Mouse (Mus musculus): Measurements from ENCODE around the gene Pih1d1. TPM values are rescaled to one million over a fixed set of nuclear protein-coding genes. Genes with fewer than 3 reads are reported as not detected.

Gene Pih1d1
- polyA plus RNA-seq, 1 experiment, result 48.7 TPM

DNA sequence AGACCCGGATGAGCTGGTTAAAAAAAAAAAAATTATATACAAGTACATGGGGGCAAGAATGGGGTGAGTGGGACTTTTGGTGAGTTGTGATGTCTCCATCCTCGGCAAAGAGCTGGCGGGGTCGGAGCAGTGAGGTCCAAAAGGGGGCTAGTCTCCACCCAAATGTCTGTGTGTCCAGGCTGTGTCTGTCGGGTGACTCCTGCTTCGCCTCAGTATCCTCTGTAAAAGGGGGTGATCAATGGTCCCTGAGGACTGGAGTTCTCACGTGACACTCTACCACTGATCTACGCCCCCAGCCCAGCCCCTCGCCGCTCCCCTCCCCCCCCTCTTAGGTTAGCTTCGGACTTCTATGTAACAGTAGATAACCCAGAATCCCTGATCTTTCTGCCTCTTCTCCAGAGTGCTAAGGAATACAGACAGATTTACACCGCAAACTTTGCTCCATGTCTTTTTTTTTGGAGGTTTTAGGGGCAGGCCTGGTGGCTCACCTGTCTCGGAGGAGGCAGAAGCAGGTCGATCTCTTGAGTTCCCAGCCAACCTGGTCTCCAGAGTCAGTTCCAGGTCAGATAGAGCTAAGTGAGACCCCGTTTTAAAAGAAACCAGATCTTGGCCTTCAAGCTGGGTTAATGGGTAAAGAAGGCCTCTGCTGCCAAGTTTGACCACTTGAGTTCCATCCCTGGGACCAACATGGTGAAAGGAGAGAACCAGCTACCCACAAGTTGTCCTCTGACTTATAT lies 24.2 kb upstream of the Pih1d1 start:
- Histone ChIP-seq H3K27me3 (ENCODE audit: control insufficient read depth, insufficient read depth, low read length) (no peaks in the 10 kb centered on the region), H3K4me1 (ENCODE audit: control insufficient read depth, insufficient read depth, insufficient read length) (peaks cover 3% of the 10 kb centered on the region; the same call in 1 of the 2 replicates), H3K4me3 (ENCODE audit: extremely low read depth, insufficient read depth, insufficient read length) (no peak overlapping the region), H3K27ac (ENCODE audit: insufficient read depth, low read length) (no peak overlapping the region), H3K36me3 (ENCODE audit: control insufficient read depth, insufficient read depth, low read length) (peaks cover 29% of the 10 kb centered on the region)
- 75% methylated on average over 15 of the region's 15 CpGs for WGBS
- no peak for DNase-seq (ENCODE audit: low read depth in 1 of 2, low spot score in 2 of 2)
- TF ChIP-seq CTCF (IDR thresholded peaks at IDR 0.05; ENCODE audit: extremely low read depth, insufficient read depth, insufficient read length, insufficient replicate concordance) (no peak), POLR2A (IDR thresholded peaks at IDR 0.05; ENCODE audit: low read depth, low read length) (no peak)

DNA sequence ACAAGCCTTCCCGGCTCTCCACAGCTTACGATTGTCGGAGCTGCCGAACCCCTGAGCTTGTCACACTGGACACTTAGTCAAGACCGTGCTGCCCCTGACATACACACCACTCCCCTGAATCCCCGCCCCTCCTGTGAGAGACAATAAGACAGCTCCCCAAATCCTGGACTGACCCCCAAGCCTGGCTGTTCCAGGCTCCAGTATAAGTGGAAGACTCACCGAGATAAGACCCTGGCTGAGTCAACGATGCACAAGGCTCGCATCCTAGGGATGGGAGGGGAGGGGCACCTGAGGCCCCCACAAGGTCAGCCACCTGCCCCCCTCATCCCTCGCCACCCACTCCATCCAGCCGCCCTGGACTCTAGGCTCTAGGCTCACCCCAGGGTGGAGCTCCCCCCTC lies 22.3 kb upstream of the Pih1d1 start:
- Histone ChIP-seq H3K4me1 (ENCODE audit: control insufficient read depth, insufficient read depth, insufficient read length) (peaks cover 5% of the 10 kb centered on the region; the same call in 1 of the 2 replicates), H3K36me3 (ENCODE audit: control insufficient read depth, insufficient read depth, low read length) (peaks cover 12% of the 10 kb centered on the region), H3K4me3 (ENCODE audit: extremely low read depth, insufficient read depth, insufficient read length) (no peak overlapping the region), H3K27ac (ENCODE audit: insufficient read depth, low read length) (no peak overlapping the region), H3K27me3 (ENCODE audit: control insufficient read depth, insufficient read depth, low read length) (no peaks in the 10 kb centered on the region)
- 98% methylated on average over 11 of the region's 11 CpGs for WGBS
- DNase-seq (ENCODE audit: low read depth in 1 of 2, low spot score in 2 of 2), result no peak
- TF ChIP-seq POLR2A (IDR thresholded peaks at IDR 0.05; ENCODE audit: low read depth, low read length) (no peak), CTCF (IDR thresholded peaks at IDR 0.05; ENCODE audit: extremely low read depth, insufficient read depth, insufficient read length, insufficient replicate concordance) (no peak)

DNA sequence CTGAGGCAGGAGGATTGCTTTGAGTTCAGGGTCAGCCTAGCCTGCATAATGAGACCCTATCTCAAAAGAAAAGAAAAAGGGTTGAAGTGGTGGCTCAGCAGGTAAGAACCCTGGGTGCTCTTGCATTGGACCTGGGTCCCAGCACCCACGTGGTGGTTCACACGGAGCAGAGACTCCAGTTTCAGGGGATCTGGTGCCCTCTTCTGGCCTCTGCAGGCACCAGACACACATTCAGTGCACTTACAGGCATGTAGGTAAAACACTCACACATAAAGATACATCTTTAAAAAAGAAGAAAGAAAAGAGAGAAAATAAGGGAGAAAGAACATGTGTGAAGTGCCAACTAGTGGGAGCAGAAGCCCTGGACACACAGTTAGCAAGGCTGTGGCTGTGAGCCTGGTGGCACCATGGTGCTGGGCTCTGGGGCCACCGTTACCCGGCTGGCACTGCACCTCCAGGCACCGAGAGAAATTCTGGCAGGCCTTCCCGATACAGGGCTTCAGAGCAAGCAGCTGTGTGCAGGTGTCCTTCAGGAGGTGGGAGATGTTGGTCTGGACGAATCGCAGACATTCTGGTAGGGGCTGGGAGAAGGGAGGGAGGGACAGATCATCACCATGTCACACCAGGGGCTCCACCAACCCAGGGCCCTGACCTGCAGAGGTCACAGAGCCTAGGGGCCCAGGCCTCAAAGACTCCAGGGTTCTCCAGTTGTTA lies 20.5 kb upstream of the Pih1d1 start:
- Histone ChIP-seq H3K27ac (ENCODE audit: insufficient read depth, low read length) (no peak overlapping the region), H3K36me3 (ENCODE audit: control insufficient read depth, insufficient read depth, low read length) (peaks cover 8% of the 10 kb centered on the region), H3K4me1 (ENCODE audit: control insufficient read depth, insufficient read depth, insufficient read length) (peaks cover 5% of the 10 kb centered on the region; the same call in 1 of the 2 replicates), H3K27me3 (ENCODE audit: control insufficient read depth, insufficient read depth, low read length) (no peaks in the 10 kb centered on the region), H3K4me3 (ENCODE audit: extremely low read depth, insufficient read depth, insufficient read length) (no peak overlapping the region)
- DNase-seq (ENCODE audit: low read depth in 1 of 2, low spot score in 2 of 2), result no peak
- 91% methylated on average over 8 of the region's 8 CpGs for WGBS
- TF ChIP-seq CTCF (IDR thresholded peaks at IDR 0.05; ENCODE audit: extremely low read depth, insufficient read depth, insufficient read length, insufficient replicate concordance) (peak; percentile 7; the same call in 1 of the 2 replicates), POLR2A (IDR thresholded peaks at IDR 0.05; ENCODE audit: low read depth, low read length) (no peak)

DNA sequence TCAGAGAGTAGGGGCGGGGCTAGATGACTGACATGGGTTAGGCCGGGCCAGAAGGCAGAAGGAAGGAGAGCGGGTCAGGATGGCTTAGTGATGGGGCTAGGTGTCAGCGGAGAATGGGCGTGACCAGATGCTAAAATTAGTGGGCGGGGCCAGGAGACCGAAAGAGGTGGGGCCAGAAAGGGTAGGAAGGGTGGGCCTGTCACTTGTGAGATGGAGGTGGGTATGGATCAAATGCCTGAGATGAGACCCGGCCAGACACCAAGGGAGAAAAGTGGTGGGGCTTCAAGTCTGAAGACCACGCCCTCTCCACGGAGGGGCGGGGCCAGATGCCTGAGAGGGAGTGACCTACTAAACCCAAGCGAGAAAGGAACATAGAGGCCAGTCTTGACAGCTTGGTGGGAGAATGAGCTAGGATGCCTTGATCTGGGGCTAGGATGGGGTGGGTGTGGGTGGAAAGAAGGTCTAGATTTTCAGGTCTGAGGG lies 19.5 kb upstream of the Pih1d1 start:
- WGBS, result 25% methylated on average over 12 of the region's 12 CpGs
- 0 out of 2 replicates have a peak overlapping the region, but pooled peaks have one; percentile 68 for H3K27ac ChIP-seq (ENCODE audit: insufficient read depth, low read length)

DNA sequence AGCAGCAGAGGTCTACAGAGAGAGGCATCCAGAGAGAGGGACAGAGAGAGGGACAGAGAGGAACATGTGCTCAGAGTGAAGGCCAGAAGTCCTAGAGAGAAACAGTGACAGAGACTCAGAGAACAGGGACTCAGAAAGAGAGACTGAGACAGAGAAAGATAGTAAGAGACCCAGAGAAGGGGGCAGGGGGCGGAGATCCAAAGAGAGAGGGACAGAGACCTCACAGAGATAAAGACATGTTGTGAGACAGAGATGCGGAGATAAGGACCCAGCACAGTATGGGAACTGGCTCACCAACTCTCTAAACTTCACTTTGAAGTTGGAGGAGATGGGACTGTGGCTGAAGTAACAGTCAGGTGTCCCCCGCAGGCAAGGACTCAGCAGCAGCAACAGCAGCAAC lies 18.7 kb upstream of the Pih1d1 start:
- 62% methylated on average over 3 of the region's 3 CpGs for WGBS
- Histone ChIP-seq H3K4me1 (ENCODE audit: control insufficient read depth, insufficient read depth, insufficient read length) (peaks cover 5% of the 10 kb centered on the region; the same call in 1 of the 2 replicates), H3K27me3 (ENCODE audit: control insufficient read depth, insufficient read depth, low read length) (no peaks in the 10 kb centered on the region)

More for the DNA sequence above, 19.5 kb upstream of the Pih1d1 start:
- H3K4me3 ChIP-seq (ENCODE audit: extremely low read depth, insufficient read depth, insufficient read length), result no peak overlapping the region; the same call in 1 of the 2 replicates
- no peaks in the 10 kb centered on the region for H3K27me3 ChIP-seq (ENCODE audit: control insufficient read depth, insufficient read depth, low read length)
- no peak for TF ChIP-seq POLR2A (IDR thresholded peaks at IDR 0.05; ENCODE audit: low read depth, low read length)
- no peak for TF ChIP-seq CTCF (IDR thresholded peaks at IDR 0.05; ENCODE audit: extremely low read depth, insufficient read depth, insufficient read length, insufficient replicate concordance)
- DNase-seq (ENCODE audit: low read depth in 1 of 2, low spot score in 2 of 2), result no peak
- peaks cover 8% of the 10 kb centered on the region for H3K36me3 ChIP-seq (ENCODE audit: control insufficient read depth, insufficient read depth, low read length)
- H3K4me1 ChIP-seq (ENCODE audit: control insufficient read depth, insufficient read depth, insufficient read length), result peaks cover 5% of the 10 kb centered on the region; the same call in 1 of the 2 replicates

DNA sequence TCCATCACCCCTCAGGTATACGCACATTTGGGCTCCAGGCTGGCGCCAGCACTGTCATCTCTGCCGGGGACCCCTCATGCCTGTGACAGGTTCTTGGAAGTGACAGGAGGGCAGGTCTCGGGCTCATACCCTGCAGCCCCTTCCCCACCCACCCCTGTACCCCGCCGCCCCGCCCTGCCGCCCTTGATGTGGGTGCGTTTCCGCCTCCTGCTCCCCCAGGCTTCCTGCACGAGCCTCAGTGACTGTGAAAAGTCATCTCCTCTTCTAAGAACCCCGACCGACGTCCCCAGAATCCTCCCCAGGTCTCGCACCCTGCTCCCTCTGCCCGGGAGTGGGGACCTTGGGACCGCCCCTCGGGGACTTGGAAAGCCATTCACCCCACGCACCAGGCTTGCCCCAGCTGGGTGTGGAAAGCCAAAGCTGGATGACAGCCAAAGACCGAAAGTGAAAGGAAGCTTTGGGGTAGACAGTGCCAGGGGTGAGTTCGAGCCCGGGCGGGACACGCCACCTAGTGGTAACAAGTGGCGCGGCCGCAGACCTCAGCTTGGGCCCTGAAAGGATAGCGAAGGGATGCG lies 18.0 kb upstream of the Pih1d1 start, which contains the start of the genes Gm45713 and Flt3l:
TSS of gene Gm45713 (minus strand) at position 239 of the 575 bp plus-strand sequence.
TSS of gene Flt3l (minus strand) at position 440 of the 575 bp plus-strand sequence.
- TF ChIP-seq CTCF (IDR thresholded peaks at IDR 0.05; ENCODE audit: extremely low read depth, insufficient read depth, insufficient read length, insufficient replicate concordance) (peak; percentile 97), POLR2A (IDR thresholded peaks at IDR 0.05; ENCODE audit: low read depth, low read length) (no peak)
- peak within 1 kb of the TSS; percentile 84 for H3K4me3 ChIP-seq (ENCODE audit: extremely low read depth, insufficient read depth, insufficient read length)
- no peaks in the 10 kb centered on the region for H3K27me3 ChIP-seq (ENCODE audit: control insufficient read depth, insufficient read depth, low read length)
- DNase-seq (ENCODE audit: low read depth in 1 of 2, low spot score in 2 of 2), result peak; percentile 78 to 86
- H3K36me3 ChIP-seq (ENCODE audit: control insufficient read depth, insufficient read depth, low read length), result peaks cover 8% of the 10 kb centered on the region
- peaks cover 5% of the 10 kb centered on the region; the same call in 1 of the 2 replicates for H3K4me1 ChIP-seq (ENCODE audit: control insufficient read depth, insufficient read depth, insufficient read length)
- peak within 1 kb of the TSS; percentile 92 for H3K27ac ChIP-seq (ENCODE audit: insufficient read depth, low read length)
- 1% methylated on average over 29 of the region's 29 CpGs for WGBS

More for the DNA sequence above, 18.7 kb upstream of the Pih1d1 start:
- TF ChIP-seq CTCF (IDR thresholded peaks at IDR 0.05; ENCODE audit: extremely low read depth, insufficient read depth, insufficient read length, insufficient replicate concordance), result no peak
- TF ChIP-seq POLR2A (IDR thresholded peaks at IDR 0.05; ENCODE audit: low read depth, low read length), result no peak
- peak overlapping the region; percentile 84 for H3K4me3 ChIP-seq (ENCODE audit: extremely low read depth, insufficient read depth, insufficient read length)
- H3K36me3 ChIP-seq (ENCODE audit: control insufficient read depth, insufficient read depth, low read length), result peaks cover 8% of the 10 kb centered on the region
- no peak for DNase-seq (ENCODE audit: low read depth in 1 of 2, low spot score in 2 of 2)
- H3K27ac ChIP-seq (ENCODE audit: insufficient read depth, low read length), result peak overlapping the region; percentile 68
